Mouse (Mus musculus) neural tube, embryonic 12.5 days (tissue): ENCODE measurements at regions not wholly inside any gene's neighbourhood (a gene's known extent, or its start where the extent isn't known, plus 50 kb on each side); places are given as distances from the start of the nearest gene placed in this dataset.

ENCODE experiments used
- ATAC-seq: fragments of 200-750 bp; cut with Nextera tagmentation; 2 replicates; pipeline ENCODE4 v1.8.0; 2017; ENCODE audit warnings: low read depth, mild to moderate bottlenecking, moderate TSS enrichment, moderate library complexity; ENCODE audit not compliant: low FRiP score
- H3K27ac ChIP-seq: fragments of 300-500 bp; sonication (generic); 2 replicates; pipeline ENCODE4 v1.5.1; 2016
- H3K27me3 ChIP-seq: fragments of 300-500 bp; sonication (generic); replicated peaks from 2 replicates; pipeline ENCODE4 v1.6.1; 2016; ENCODE audit warnings: mild to moderate bottlenecking
- H3K36me3 ChIP-seq: fragments of 300-500 bp; sonication (generic); 2 replicates; pipeline ENCODE4 v1.6.1; 2016; ENCODE audit warnings: mild to moderate bottlenecking
- H3K4me1 ChIP-seq: fragments of 300-500 bp; sonication (generic); 2 replicates; pipeline ENCODE4 v1.6.1; 2016
- H3K4me2 ChIP-seq: fragments of 300-500 bp; sonication (generic); replicated peaks from 2 replicates; pipeline ENCODE4 v1.6.1; 2016; ENCODE audit warnings: mild to moderate bottlenecking
- H3K4me3 ChIP-seq: fragments of 300-500 bp; sonication (generic); 2 replicates; pipeline ENCODE4 v1.5.1; 2016
- H3K9ac ChIP-seq: fragments of 300-500 bp; sonication (generic); 2 replicates; pipeline ENCODE4 v1.6.1; 2016; ENCODE audit warnings: mild to moderate bottlenecking
- H3K9me3 ChIP-seq: fragments of 300-500 bp; sonication (generic); 2 replicates; pipeline ENCODE4 v1.6.1; 2016; ENCODE audit warnings: mild to moderate bottlenecking
- WGBS: fragments of 180-500 bp; shearing (Covaris S2); methylation state at CpG from one replicate; pipeline ENCODE4 v1.1.7; 2016; 5-methylcytosine and 5-hydroxymethylcytosine counted together

- no peak for ATAC-seq
- WGBS, result 82% methylated on average over 17 of the region's 17 CpGs
These were observed 143.7 kb upstream of the Tut7 start for GRCm38 (mm10) chr13:59966535-59967255.

GRCm38 (mm10) chr13:59964981-59965380 is 142.0 kb upstream of the Tut7 start:
- Histone ChIP-seq H3K9me3 (no peaks in the 10 kb centered on the region), H3K36me3 (no peaks in the 10 kb centered on the region), H3K9ac (no peak overlapping the region), H3K27me3 (no peaks in the 10 kb centered on the region), H3K27ac (no peak overlapping the region), H3K4me2 (no peak overlapping the region), H3K4me3 (no peak overlapping the region), H3K4me1 (no peaks in the 10 kb centered on the region)
- 92% methylated on average over 2 of the region's 2 CpGs for WGBS
- no peak for ATAC-seq

More at GRCm38 (mm10) chr13:59966535-59967255, 143.7 kb upstream of the Tut7 start:
- H3K9me3 ChIP-seq, result no peaks in the 10 kb centered on the region
- H3K36me3 ChIP-seq, result no peaks in the 10 kb centered on the region
- H3K27ac ChIP-seq, result no peak overlapping the region
- no peak overlapping the region for H3K9ac ChIP-seq
- no peak overlapping the region for H3K4me3 ChIP-seq
- no peak overlapping the region for H3K4me2 ChIP-seq
- H3K4me1 ChIP-seq, result peaks cover 14% of the 10 kb centered on the region; the same call in 1 of the 2 replicates
- H3K27me3 ChIP-seq, result 0 out of 2 replicates have a peak, but pooled peaks cover 6% of the 10 kb centered on the region

GRCm38 (mm10) chr13:59962676-59963664 is 140.0 kb upstream of the Tut7 start:
- Histone ChIP-seq H3K36me3 (no peaks in the 10 kb centered on the region), H3K4me3 (no peak overlapping the region), H3K27ac (no peak overlapping the region), H3K4me2 (no peak overlapping the region), H3K9ac (no peak overlapping the region), H3K4me1 (no peaks in the 10 kb centered on the region), H3K9me3 (no peaks in the 10 kb centered on the region), H3K27me3 (no peaks in the 10 kb centered on the region)
- no peak for ATAC-seq
- 82% methylated on average over 21 of the region's 21 CpGs for whole genome bisulfite sequencing

- H3K4me3 ChIP-seq, result no peak overlapping the region
- no peak overlapping the region for H3K27ac ChIP-seq
- no peak overlapping the region for H3K9ac ChIP-seq
- WGBS, result 73% methylated on average over 2 of the region's 2 CpGs
- H3K4me1 ChIP-seq, result no peaks in the 10 kb centered on the region
- no peaks in the 10 kb centered on the region for H3K27me3 ChIP-seq
- H3K9me3 ChIP-seq, result no peaks in the 10 kb centered on the region
- no peaks in the 10 kb centered on the region for H3K36me3 ChIP-seq
- H3K4me2 ChIP-seq, result no peak overlapping the region
- ATAC-seq, result 0 out of 2 replicates have a peak, but pooled peaks have one; percentile 25
These were observed 133.5 kb upstream of the Tut7 start for GRCm38 (mm10) chr13:59956441-59956840.

GRCm38 (mm10) chr13:59952809-59953208 is 129.9 kb upstream of the Tut7 start:
- H3K9ac ChIP-seq, result no peak overlapping the region
- H3K9me3 ChIP-seq, result no peaks in the 10 kb centered on the region
- H3K27me3 ChIP-seq, result no peaks in the 10 kb centered on the region
- no peak overlapping the region for H3K4me3 ChIP-seq
- ATAC-seq, result no peak
- WGBS, result 63% methylated on average over 4 of the region's 4 CpGs
- no peaks in the 10 kb centered on the region for H3K4me1 ChIP-seq
- H3K36me3 ChIP-seq, result no peaks in the 10 kb centered on the region
- H3K4me2 ChIP-seq, result no peak overlapping the region
- H3K27ac ChIP-seq, result no peak overlapping the region

- 63% methylated on average over 3 of the region's 3 CpGs for WGBS
- Histone ChIP-seq H3K36me3 (no peaks in the 10 kb centered on the region), H3K27me3 (no peaks in the 10 kb centered on the region), H3K4me2 (no peak overlapping the region), H3K9me3 (no peaks in the 10 kb centered on the region), H3K27ac (no peak overlapping the region), H3K4me3 (no peak overlapping the region), H3K9ac (no peak overlapping the region), H3K4me1 (no peaks in the 10 kb centered on the region)
- ATAC-seq, result no peak
These were observed 129.2 kb upstream of the Tut7 start for GRCm38 (mm10) chr13:59952116-59952515.

- H3K36me3 ChIP-seq, result no peaks in the 10 kb centered on the region
- H3K27ac ChIP-seq, result no peak overlapping the region
- no peaks in the 10 kb centered on the region for H3K27me3 ChIP-seq
- H3K4me3 ChIP-seq, result no peak overlapping the region
- H3K4me1 ChIP-seq, result no peaks in the 10 kb centered on the region
- no peak overlapping the region for H3K9ac ChIP-seq
- H3K4me2 ChIP-seq, result no peak overlapping the region
- no peak for ATAC-seq
- no peaks in the 10 kb centered on the region for H3K9me3 ChIP-seq
- WGBS, result 88% methylated on average over 3 of the region's 3 CpGs
These were observed 127.3 kb upstream of the Tut7 start for GRCm38 (mm10) chr13:59950281-59950680.

GRCm38 (mm10) chr13:59949471-59949870 is 126.5 kb upstream of the Tut7 start:
- no peak overlapping the region for H3K4me2 ChIP-seq
- H3K9ac ChIP-seq, result no peak overlapping the region
- no peak overlapping the region for H3K4me3 ChIP-seq
- ATAC-seq, result no peak
- no peak overlapping the region for H3K27ac ChIP-seq
- no peaks in the 10 kb centered on the region for H3K27me3 ChIP-seq
- H3K9me3 ChIP-seq, result no peaks in the 10 kb centered on the region
- no peaks in the 10 kb centered on the region for H3K36me3 ChIP-seq
- WGBS, result 84% methylated on average over 6 of the region's 6 CpGs
- H3K4me1 ChIP-seq, result no peaks in the 10 kb centered on the region

GRCm38 (mm10) chr13:59948496-59949138 is 125.7 kb upstream of the Tut7 start:
- no peak overlapping the region for H3K27ac ChIP-seq
- H3K4me1 ChIP-seq, result no peaks in the 10 kb centered on the region
- ATAC-seq, result no peak
- WGBS, result 92% methylated on average over 15 of the region's 15 CpGs
- H3K4me3 ChIP-seq, result no peak overlapping the region
- no peaks in the 10 kb centered on the region for H3K36me3 ChIP-seq
- H3K27me3 ChIP-seq, result no peaks in the 10 kb centered on the region
- no peak overlapping the region for H3K9ac ChIP-seq
- H3K9me3 ChIP-seq, result no peaks in the 10 kb centered on the region
- H3K4me2 ChIP-seq, result no peak overlapping the region

- no peak overlapping the region for H3K9ac ChIP-seq
- H3K9me3 ChIP-seq, result no peaks in the 10 kb centered on the region
- WGBS, result 77% methylated on average over 5 of the region's 5 CpGs
- no peaks in the 10 kb centered on the region for H3K4me1 ChIP-seq
- H3K4me3 ChIP-seq, result no peak overlapping the region
- H3K27me3 ChIP-seq, result no peaks in the 10 kb centered on the region
- H3K36me3 ChIP-seq, result no peaks in the 10 kb centered on the region
- ATAC-seq, result no peak
- H3K27ac ChIP-seq, result no peak overlapping the region
- H3K4me2 ChIP-seq, result no peak overlapping the region
These were observed 124.5 kb upstream of the Tut7 start for GRCm38 (mm10) chr13:59947461-59947860.

GRCm38 (mm10) chr13:59946509-59946908 is 123.6 kb upstream of the Tut7 start:
- Histone ChIP-seq H3K4me2 (no peak overlapping the region), H3K27me3 (no peaks in the 10 kb centered on the region), H3K36me3 (no peaks in the 10 kb centered on the region), H3K4me1 (no peaks in the 10 kb centered on the region), H3K9me3 (no peaks in the 10 kb centered on the region), H3K27ac (no peak overlapping the region), H3K9ac (no peak overlapping the region), H3K4me3 (no peak overlapping the region)
- no peak for ATAC-seq
- 83% methylated on average over 4 of the region's 4 CpGs for WGBS

- Histone ChIP-seq H3K4me2 (no peak overlapping the region), H3K27ac (no peak overlapping the region), H3K9ac (no peak overlapping the region), H3K36me3 (no peaks in the 10 kb centered on the region), H3K9me3 (no peaks in the 10 kb centered on the region), H3K27me3 (no peaks in the 10 kb centered on the region), H3K4me1 (peaks cover 6% of the 10 kb centered on the region), H3K4me3 (no peak overlapping the region)
- ATAC-seq, result no peak
- 97% methylated on average over 1 of the region's 1 CpGs for WGBS
These were observed 122.7 kb upstream of the Tut7 start for GRCm38 (mm10) chr13:59945631-59946030.
